Mouse (Mus musculus): Measurements from ENCODE around the gene Thbs2. TPM values are rescaled to one million over a fixed set of nuclear protein-coding genes. Genes with fewer than 3 reads are reported as not detected.

Gene Thbs2
- polyA plus RNA-seq, 1 experiment from 2014 or later: 21.4 TPM

DNA sequence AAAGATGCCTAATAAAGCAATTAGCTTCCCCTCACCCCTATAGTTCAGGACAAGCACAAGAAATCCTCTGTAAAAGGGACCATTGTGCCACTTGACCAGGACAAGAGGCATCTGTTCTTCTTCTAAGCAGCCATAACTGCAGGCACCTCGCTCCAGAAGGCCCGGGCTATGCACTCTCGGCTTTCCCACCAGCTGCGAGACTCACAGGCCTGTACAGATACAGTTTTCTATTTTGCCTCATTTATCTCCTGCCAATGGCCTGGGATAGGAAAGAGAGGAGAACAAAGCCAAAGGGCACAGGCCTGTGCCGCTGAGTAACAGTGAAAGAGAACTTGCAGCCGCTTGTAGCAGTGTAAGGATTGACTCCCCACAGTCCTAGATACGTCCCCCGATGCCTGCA lies 20.7 kb upstream of the Thbs2 start:
- WGBS: 68% methylated on average over 8 of the region's 8 CpGs
- H3K27ac ChIP-seq (replicated peaks): no peak overlapping the region
- no peaks in the 10 kb centered on the region for H3K4me1 ChIP-seq (replicated peaks; ENCODE audit: control insufficient read depth, insufficient read depth)
- H3K4me2 ChIP-seq (replicated peaks; ENCODE audit: low read depth): no peak overlapping the region
- H3K9ac ChIP-seq (ENCODE audit: low read length): no peak overlapping the region
- H3K27me3 ChIP-seq (ENCODE audit: control insufficient read depth, insufficient read depth, low read length): no peaks in the 10 kb centered on the region
- TF ChIP-seq EP300 (optimal IDR thresholded peaks at IDR 0.05) (no peak), CTCF (IDR thresholded peaks at IDR 0.05; ENCODE audit: low read depth) (no peak)
- no peaks in the 10 kb centered on the region for H3K36me3 ChIP-seq (ENCODE audit: control insufficient read depth, insufficient read depth, low read length)
- H3K9me3 ChIP-seq (ENCODE audit: control insufficient read depth, low read length): no peaks in the 10 kb centered on the region
- DNase-seq (ENCODE audit: low spot score) (no peak), ATAC-seq (ENCODE audit: low FRiP score, low TSS enrichment) (no peak)
- H3K4me3 ChIP-seq (ENCODE audit: low read depth, low read length): no peak overlapping the region

DNA sequence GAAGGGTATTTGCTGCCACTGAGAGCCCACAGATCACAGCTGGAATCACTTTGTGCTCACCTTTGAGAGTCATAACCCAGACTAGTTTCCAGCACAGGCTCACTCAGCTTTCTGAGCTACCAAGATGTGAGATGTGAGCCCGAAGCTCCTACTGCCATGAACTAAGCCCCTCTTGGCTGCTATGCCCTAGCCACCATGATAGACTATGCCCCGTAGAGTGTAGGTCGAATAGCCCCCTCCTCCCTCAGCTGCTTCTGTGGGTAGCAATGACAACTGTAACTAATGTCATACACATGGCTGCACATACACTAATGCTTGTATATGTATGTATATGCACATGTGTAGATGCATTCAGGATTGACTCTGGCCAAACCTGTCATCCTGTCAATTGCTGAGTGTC lies 20.3 kb upstream of the Thbs2 start:
- TF ChIP-seq CTCF (IDR thresholded peaks at IDR 0.05; ENCODE audit: low read depth): no peak
- no peak for TF ChIP-seq EP300 (optimal IDR thresholded peaks at IDR 0.05)
- DNase-seq (ENCODE audit: low spot score): no peak
- Histone ChIP-seq H3K9me3 (ENCODE audit: control insufficient read depth, low read length) (no peaks in the 10 kb centered on the region), H3K4me3 (ENCODE audit: low read depth, low read length) (no peak overlapping the region), H3K4me2 (replicated peaks; ENCODE audit: low read depth) (no peak overlapping the region), H3K27me3 (ENCODE audit: control insufficient read depth, insufficient read depth, low read length) (no peaks in the 10 kb centered on the region), H3K27ac (replicated peaks) (no peak overlapping the region), H3K9ac (ENCODE audit: low read length) (no peak overlapping the region), H3K36me3 (ENCODE audit: control insufficient read depth, insufficient read depth, low read length) (no peaks in the 10 kb centered on the region), H3K4me1 (replicated peaks; ENCODE audit: control insufficient read depth, insufficient read depth) (no peaks in the 10 kb centered on the region)
- 81% methylated on average over 3 of the region's 3 CpGs for WGBS
- no peak for ATAC-seq (ENCODE audit: low FRiP score, low TSS enrichment)

DNA sequence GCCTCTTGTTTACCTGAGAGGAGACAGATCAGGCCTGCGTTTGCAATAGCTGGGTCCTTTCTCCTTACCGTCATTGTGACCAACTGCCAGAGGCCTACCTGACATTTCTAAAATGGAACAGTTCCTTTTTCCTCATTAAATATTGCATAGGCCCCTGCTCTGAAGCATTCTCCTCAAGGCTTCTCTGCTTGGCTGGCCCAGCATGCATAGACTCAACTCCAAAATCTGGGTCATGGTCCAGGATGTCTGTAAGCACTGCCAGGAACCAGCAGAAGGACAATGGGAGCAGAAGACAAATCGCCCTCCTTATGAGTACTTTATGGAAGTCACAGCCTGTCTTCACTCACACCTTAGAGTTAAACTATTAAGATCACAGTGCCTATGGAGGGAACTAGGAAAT lies 17.7 kb upstream of the Thbs2 start:
- Histone ChIP-seq H3K36me3 (ENCODE audit: control insufficient read depth, insufficient read depth, low read length) (no peaks in the 10 kb centered on the region), H3K4me3 (ENCODE audit: low read depth, low read length) (no peak overlapping the region), H3K9me3 (ENCODE audit: control insufficient read depth, low read length) (no peaks in the 10 kb centered on the region), H3K9ac (ENCODE audit: low read length) (no peak overlapping the region), H3K4me2 (replicated peaks; ENCODE audit: low read depth) (no peak overlapping the region), H3K27me3 (ENCODE audit: control insufficient read depth, insufficient read depth, low read length) (no peaks in the 10 kb centered on the region), H3K27ac (replicated peaks) (no peak overlapping the region), H3K4me1 (replicated peaks; ENCODE audit: control insufficient read depth, insufficient read depth) (no peaks in the 10 kb centered on the region)
- DNase-seq (ENCODE audit: low spot score) (no peak), ATAC-seq (ENCODE audit: low FRiP score, low TSS enrichment) (no peak)
- TF ChIP-seq EP300 (optimal IDR thresholded peaks at IDR 0.05) (no peak), CTCF (IDR thresholded peaks at IDR 0.05; ENCODE audit: low read depth) (no peak)
- WGBS: 77% methylated on average over 3 of the region's 3 CpGs

DNA sequence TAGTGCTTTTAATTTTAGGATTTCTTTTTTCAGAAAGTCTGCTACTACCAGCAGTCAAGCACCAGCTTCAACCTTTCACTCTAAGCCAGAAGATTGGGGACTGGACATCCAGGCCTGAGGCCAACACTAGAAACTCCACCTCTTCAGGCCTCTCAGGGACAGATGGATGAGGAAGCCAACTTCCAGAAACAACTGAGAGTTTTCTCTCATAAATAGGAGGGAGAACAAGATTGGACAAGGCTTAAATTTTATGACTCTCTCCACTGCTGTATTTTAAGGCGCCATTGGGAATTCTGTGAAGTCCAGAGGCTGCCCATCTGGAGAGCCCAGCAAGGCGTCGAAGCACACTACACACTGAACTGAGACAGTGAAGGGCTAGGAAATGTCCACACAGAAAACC lies 17.0 kb upstream of the Thbs2 start:
- DNase-seq (ENCODE audit: low spot score): no peak
- ATAC-seq (ENCODE audit: low FRiP score, low TSS enrichment): no peak
- Histone ChIP-seq H3K4me1 (replicated peaks; ENCODE audit: control insufficient read depth, insufficient read depth) (no peaks in the 10 kb centered on the region), H3K4me3 (ENCODE audit: low read depth, low read length) (no peak overlapping the region), H3K4me2 (replicated peaks; ENCODE audit: low read depth) (no peak overlapping the region), H3K36me3 (ENCODE audit: control insufficient read depth, insufficient read depth, low read length) (no peaks in the 10 kb centered on the region), H3K27me3 (ENCODE audit: control insufficient read depth, insufficient read depth, low read length) (no peaks in the 10 kb centered on the region), H3K9me3 (ENCODE audit: control insufficient read depth, low read length) (no peaks in the 10 kb centered on the region), H3K9ac (ENCODE audit: low read length) (no peak overlapping the region), H3K27ac (replicated peaks) (no peak overlapping the region)
- WGBS: 79% methylated on average over 3 of the region's 3 CpGs
- TF ChIP-seq CTCF (IDR thresholded peaks at IDR 0.05; ENCODE audit: low read depth): no peak
- no peak for TF ChIP-seq EP300 (optimal IDR thresholded peaks at IDR 0.05)

DNA sequence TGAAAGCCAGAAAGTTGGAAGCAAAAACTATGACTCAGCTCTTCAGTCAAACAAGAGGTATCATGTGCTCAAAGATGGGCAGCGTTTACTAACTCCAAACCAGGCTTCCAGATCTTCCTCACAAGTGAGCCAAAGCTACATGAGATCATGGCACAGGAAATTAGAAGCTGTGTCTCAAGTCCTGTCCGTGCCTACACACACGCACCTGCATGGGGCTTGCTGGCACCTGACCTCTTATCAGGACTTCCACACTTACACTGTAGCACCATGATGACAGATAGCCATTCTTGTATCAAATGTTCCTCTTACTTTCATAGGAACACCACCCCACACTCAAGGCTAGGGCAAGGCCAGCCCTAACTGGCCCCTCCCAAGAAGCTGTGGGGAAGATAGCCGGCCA lies 12.0 kb upstream of the Thbs2 start:
- 85% methylated on average over 4 of the region's 4 CpGs for WGBS
- H3K9me3 ChIP-seq (ENCODE audit: control insufficient read depth, low read length): no peaks in the 10 kb centered on the region
- no peak for ATAC-seq (ENCODE audit: low FRiP score, low TSS enrichment)

DNA sequence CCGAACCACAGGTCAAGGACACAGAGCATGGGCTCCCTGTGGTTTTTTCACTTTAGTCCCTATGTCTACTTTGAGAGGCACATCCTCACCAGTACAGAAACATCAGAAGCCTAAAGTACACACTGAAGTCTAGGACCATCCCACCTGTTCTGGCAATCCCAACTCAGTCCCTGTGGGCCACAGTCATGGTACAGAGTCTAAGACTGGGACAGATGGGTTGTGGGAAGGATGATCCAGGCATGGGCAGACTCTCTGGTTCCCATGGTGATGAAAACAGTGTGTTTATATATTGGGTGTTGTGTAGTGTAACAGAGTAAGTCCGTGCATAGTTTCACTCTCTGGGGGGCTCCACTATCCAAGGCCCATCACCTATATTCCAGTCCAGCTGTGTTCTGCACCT lies 11.4 kb upstream of the Thbs2 start:
- H3K27me3 ChIP-seq (ENCODE audit: control insufficient read depth, insufficient read depth, low read length): no peaks in the 10 kb centered on the region
- no peak overlapping the region for H3K4me3 ChIP-seq (ENCODE audit: low read depth, low read length)
- 86% methylated on average over 2 of the region's 2 CpGs for WGBS
- ATAC-seq (ENCODE audit: low FRiP score, low TSS enrichment) (no peak), DNase-seq (ENCODE audit: low spot score) (no peak)
- H3K9ac ChIP-seq (ENCODE audit: low read length): no peak overlapping the region
- H3K4me2 ChIP-seq (replicated peaks; ENCODE audit: low read depth): no peak overlapping the region
- H3K27ac ChIP-seq (replicated peaks): no peak overlapping the region
- no peaks in the 10 kb centered on the region for H3K36me3 ChIP-seq (ENCODE audit: control insufficient read depth, insufficient read depth, low read length)
- no peak for TF ChIP-seq CTCF (IDR thresholded peaks at IDR 0.05; ENCODE audit: low read depth)
- no peak for TF ChIP-seq EP300 (optimal IDR thresholded peaks at IDR 0.05)
- H3K9me3 ChIP-seq (ENCODE audit: control insufficient read depth, low read length): no peaks in the 10 kb centered on the region
- H3K4me1 ChIP-seq (replicated peaks; ENCODE audit: control insufficient read depth, insufficient read depth): no peaks in the 10 kb centered on the region; the same call in 1 of the 2 replicates

More for the DNA sequence above, 12.0 kb upstream of the Thbs2 start:
- H3K27ac ChIP-seq (replicated peaks): no peak overlapping the region
- H3K27me3 ChIP-seq (ENCODE audit: control insufficient read depth, insufficient read depth, low read length): no peaks in the 10 kb centered on the region
- H3K9ac ChIP-seq (ENCODE audit: low read length): no peak overlapping the region
- H3K4me2 ChIP-seq (replicated peaks; ENCODE audit: low read depth): no peak overlapping the region
- H3K4me3 ChIP-seq (ENCODE audit: low read depth, low read length): no peak overlapping the region
- no peak for TF ChIP-seq CTCF (IDR thresholded peaks at IDR 0.05; ENCODE audit: low read depth)
- TF ChIP-seq EP300 (optimal IDR thresholded peaks at IDR 0.05): no peak
- H3K36me3 ChIP-seq (ENCODE audit: control insufficient read depth, insufficient read depth, low read length): no peaks in the 10 kb centered on the region
- H3K4me1 ChIP-seq (replicated peaks; ENCODE audit: control insufficient read depth, insufficient read depth): no peaks in the 10 kb centered on the region; the same call in 1 of the 2 replicates
- DNase-seq (ENCODE audit: low spot score): no peak

All from stomach, postnatal 0 days (tissue).